Mouse (Mus musculus): ENCODE data around the gene Hmgb2. TPM values are rescaled to one million over a fixed set of nuclear protein-coding genes. Genes with fewer than 3 reads are reported as not detected.

Gene Hmgb2
- 671 and 721 TPM in 2 replicates for polyA plus RNA-seq (2016; fragmentation: Nextera tagmentation; extraction: Ambion mirVana)

DNA sequence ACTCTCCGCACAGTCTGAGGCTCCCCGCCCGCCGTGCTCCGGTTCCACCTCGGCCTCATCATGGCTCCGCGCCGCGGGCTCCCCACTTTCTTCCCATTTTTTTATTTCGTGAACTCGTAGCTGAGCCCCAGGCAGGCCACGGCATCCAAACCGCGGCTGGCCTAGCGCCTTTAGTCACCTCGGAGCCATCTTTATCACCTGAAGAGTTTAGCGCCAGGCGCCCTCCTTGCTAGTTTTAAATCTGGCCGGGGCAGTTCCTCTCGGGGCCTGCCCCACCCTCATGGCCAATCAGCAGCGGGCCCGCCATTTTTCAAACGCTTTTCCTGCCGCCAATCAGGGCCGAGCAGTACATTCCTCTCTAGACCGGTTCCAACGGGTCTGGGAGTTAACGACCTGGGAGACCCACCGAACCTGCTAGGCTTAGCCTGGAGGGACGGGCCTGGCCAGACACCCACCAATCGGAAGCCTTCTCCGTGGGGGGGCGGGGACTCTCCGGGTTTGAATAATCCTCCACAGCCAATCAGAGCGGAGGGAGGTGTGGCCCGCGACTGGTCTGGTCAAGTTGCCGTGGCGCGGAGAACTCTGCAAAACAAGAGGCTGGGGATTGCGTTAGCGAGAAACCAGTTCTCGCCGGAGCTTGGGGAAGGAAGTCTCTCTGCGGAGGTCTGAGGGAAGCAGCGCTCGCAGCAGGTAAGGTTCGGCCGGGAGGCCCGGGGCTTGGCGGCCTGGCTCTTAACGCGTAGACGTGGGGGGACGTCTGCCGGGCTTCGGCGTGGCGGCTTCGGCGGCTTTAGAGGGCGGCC lies at the start of gene Hmgb2:
Gene Hmgb2 (plus strand): TSS at position 592 of the 803 bp plus-strand sequence.
- Histone ChIP-seq H3K36me3 (replicated peaks) (peaks cover 43% of the 10 kb centered on the region), H3K4me1 (peaks cover 23% of the 10 kb centered on the region), H3K4me3 (peak within 1 kb of the TSS; percentile 91), H3K9me3 (no peaks in the 10 kb centered on the region), H3K27me3 (ENCODE audit: poor library complexity, severe bottlenecking) (no peaks in the 10 kb centered on the region), H3K27ac (peak within 1 kb of the TSS; percentile 100)
- peak; percentile 100 for DNase-seq (ENCODE audit: extremely low spot score, low spot score)
- WGBS = under 1% methylated on average over 63 of the region's 63 CpGs

DNA sequence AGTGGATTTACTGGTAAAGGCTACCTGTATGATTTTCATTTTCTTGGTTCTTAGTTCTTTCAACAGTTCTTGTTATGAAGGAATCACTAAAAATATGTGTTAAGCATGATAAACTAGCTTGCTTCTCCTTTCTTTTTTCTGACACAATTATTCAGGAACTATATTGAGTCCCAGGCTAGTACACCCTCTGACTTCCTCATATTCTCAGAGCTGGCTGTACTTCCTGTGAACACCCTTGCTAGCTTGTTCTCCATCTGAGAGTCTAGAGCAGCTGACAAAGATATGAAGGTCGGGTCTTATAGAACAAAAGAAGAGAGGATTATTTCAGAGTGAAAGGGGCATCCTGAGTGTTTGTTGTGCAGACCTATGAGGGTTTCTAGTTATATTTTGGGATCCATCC lies 48.9 kb upstream of the Hmgb2 start:
- 59% methylated on average over 1 of the region's 1 CpGs for WGBS
- no peaks in the 10 kb centered on the region for H3K9me3 ChIP-seq
- no peaks in the 10 kb centered on the region for H3K27me3 ChIP-seq (ENCODE audit: poor library complexity, severe bottlenecking)
- no peaks in the 10 kb centered on the region for H3K36me3 ChIP-seq (replicated peaks)
- DNase-seq (ENCODE audit: extremely low spot score, low spot score) = no peak
- H3K27ac ChIP-seq = no peak overlapping the region
- no peak overlapping the region for H3K4me3 ChIP-seq
- H3K4me1 ChIP-seq = no peaks in the 10 kb centered on the region

DNA sequence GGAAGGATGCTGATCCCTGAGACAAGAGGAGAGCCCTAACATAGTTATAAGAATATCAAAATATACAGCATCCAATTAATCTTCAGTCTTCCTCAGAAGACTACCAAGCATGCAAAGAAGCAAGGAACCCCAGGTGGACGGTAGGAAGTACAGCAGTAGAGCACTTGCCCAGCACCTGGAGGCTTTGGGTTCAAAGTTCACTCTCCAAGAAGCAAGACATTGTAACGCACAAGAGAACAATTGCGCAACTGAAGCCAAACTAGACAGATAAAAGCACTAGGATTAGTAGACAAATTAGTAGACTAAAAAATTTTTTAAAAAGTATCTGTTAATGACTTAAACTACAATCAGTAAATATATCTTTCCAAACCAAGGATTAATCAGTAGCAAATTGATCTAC lies 48.0 kb upstream of the Hmgb2 start:
- no peaks in the 10 kb centered on the region for H3K9me3 ChIP-seq
- no peaks in the 10 kb centered on the region for H3K27me3 ChIP-seq (ENCODE audit: poor library complexity, severe bottlenecking)
- no peak for DNase-seq (ENCODE audit: extremely low spot score, low spot score)
- H3K27ac ChIP-seq = no peak overlapping the region
- 90% methylated on average over 3 of the region's 3 CpGs for WGBS
- no peaks in the 10 kb centered on the region for H3K4me1 ChIP-seq
- no peaks in the 10 kb centered on the region for H3K36me3 ChIP-seq (replicated peaks)
- no peak overlapping the region for H3K4me3 ChIP-seq

DNA sequence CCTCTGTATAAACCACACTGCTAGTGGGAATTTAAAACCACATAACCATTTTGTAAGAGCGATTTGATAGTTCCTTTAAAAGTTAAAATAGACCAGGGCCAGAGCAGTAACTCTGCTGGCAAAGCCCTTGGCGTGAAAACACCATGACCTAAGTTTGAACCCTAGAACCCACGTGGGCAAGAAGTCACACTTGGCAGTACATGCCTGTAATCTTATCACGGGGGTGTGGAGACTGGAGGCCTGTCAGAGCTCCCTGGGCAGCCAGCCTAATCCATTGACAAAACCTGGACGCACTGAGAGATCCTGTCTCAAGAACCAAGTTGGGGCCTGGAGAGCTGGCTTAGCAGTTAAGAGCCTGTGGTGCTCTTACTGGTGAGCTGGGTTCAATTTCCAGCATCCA lies 43.1 kb upstream of the Hmgb2 start:
- H3K9me3 ChIP-seq = no peaks in the 10 kb centered on the region
- DNase-seq (ENCODE audit: extremely low spot score, low spot score) = no peak
- no peaks in the 10 kb centered on the region for H3K4me1 ChIP-seq
- WGBS = 68% methylated on average over 5 of the region's 5 CpGs
- no peak overlapping the region for H3K4me3 ChIP-seq
- H3K27ac ChIP-seq = no peak overlapping the region
- H3K36me3 ChIP-seq (replicated peaks) = no peaks in the 10 kb centered on the region
- no peaks in the 10 kb centered on the region for H3K27me3 ChIP-seq (ENCODE audit: poor library complexity, severe bottlenecking)

DNA sequence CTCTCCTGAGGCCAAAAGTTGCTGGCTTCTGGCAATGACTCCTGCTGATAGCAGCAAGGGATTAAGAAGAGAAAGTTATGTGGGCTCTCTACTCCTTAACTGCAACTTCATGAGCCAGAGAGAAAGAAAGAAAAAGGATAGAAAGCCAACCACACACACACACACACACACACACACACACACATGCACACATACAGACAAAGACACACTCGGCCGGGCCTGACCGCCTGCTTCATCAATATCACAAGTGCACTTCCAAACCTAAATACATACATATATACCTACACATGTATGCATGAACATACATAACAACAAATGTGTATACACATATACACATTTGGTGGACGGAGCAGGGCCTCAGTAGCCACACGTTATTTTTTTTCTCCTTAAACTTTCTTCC lies 40.8 kb upstream of the Hmgb2 start:
- WGBS = 96% methylated on average over 5 of the region's 5 CpGs
- no peaks in the 10 kb centered on the region for H3K4me1 ChIP-seq
- H3K9me3 ChIP-seq = no peaks in the 10 kb centered on the region
- no peak overlapping the region for H3K4me3 ChIP-seq
- H3K27ac ChIP-seq = no peak overlapping the region
- no peak for DNase-seq (ENCODE audit: extremely low spot score, low spot score)
- H3K27me3 ChIP-seq (ENCODE audit: poor library complexity, severe bottlenecking) = no peaks in the 10 kb centered on the region
- H3K36me3 ChIP-seq (replicated peaks) = no peaks in the 10 kb centered on the region

DNA sequence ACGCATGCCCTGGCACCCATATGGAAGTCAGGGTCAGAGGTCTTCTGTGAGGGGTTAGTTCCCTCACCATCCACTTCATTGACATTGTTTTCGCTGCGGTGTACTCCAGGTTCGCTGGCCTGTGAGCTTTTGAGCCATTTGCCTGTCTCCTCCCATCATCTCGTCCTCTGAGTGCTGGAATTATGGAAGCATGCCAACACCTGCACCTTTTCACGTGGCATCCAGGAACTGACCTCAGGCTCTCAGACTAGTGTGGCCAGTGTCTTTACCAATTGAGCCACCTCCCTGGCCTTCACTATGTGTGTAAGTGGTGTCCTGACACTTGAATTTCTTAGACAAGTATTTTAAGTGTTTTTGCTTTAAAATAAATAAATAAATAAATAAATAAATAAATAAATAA lies 38.0 kb upstream of the Hmgb2 start:
- no peaks in the 10 kb centered on the region for H3K27me3 ChIP-seq (ENCODE audit: poor library complexity, severe bottlenecking)
- no peaks in the 10 kb centered on the region for H3K9me3 ChIP-seq
- H3K27ac ChIP-seq = no peak overlapping the region
- H3K4me3 ChIP-seq = no peak overlapping the region
- WGBS = 84% methylated on average over 6 of the region's 6 CpGs
- DNase-seq (ENCODE audit: extremely low spot score, low spot score) = no peak
- no peaks in the 10 kb centered on the region for H3K36me3 ChIP-seq (replicated peaks)
- H3K4me1 ChIP-seq = no peaks in the 10 kb centered on the region

DNA sequence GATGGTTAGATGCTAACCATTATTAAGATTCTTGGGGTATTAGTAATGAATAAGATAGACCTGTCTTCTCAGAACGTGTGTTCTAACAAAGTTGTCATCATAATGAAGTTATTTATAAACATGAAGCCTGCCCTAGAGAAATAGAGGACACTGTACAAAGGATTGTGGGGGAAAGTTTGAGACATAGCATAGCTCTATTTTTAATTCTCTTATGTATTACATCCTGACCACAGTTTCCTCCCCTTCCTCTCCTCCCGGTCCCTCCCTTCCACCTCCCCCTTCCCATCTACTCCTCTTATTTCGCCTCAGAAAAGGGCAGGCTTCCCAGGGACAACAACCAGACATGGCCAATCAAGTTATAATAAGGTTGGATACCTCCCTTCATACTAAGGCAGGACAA lies 33.3 kb upstream of the Hmgb2 start:
- no peak overlapping the region for H3K27ac ChIP-seq
- no peak overlapping the region for H3K4me3 ChIP-seq
- DNase-seq (ENCODE audit: extremely low spot score, low spot score) = no peak
- H3K27me3 ChIP-seq (ENCODE audit: poor library complexity, severe bottlenecking) = no peaks in the 10 kb centered on the region
- H3K9me3 ChIP-seq = no peaks in the 10 kb centered on the region
- H3K36me3 ChIP-seq (replicated peaks) = peaks cover 37% of the 10 kb centered on the region
- WGBS = 85% methylated on average over 3 of the region's 3 CpGs
- H3K4me1 ChIP-seq = no peaks in the 10 kb centered on the region

DNA sequence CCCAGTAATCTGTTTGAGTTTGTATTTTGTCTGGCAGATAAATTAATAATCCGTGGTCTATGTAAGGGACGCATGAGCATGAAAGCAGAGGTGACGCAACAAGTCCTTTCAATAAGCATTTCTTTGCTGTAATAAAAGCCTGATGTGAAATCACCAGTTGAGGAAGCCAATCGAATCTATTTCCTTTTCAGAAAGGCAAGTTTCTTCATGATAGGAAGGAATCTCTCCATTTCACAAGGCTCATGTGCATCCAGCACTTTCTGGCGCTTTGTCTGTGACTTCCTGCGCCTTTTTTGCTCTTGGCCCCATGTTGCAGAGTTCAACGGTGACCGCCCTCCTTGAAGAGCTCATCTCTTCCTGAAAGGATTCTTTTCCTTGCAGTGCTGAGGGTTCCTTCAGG lies 32.0 kb upstream of the Hmgb2 start:
- Histone ChIP-seq H3K4me3 (no peak overlapping the region), H3K9me3 (no peaks in the 10 kb centered on the region), H3K27me3 (ENCODE audit: poor library complexity, severe bottlenecking) (no peaks in the 10 kb centered on the region), H3K27ac (no peak overlapping the region), H3K4me1 (no peaks in the 10 kb centered on the region), H3K36me3 (replicated peaks) (peaks cover 50% of the 10 kb centered on the region)
- WGBS = 94% methylated on average over 8 of the region's 8 CpGs
- DNase-seq (ENCODE audit: extremely low spot score, low spot score) = no peak

DNA sequence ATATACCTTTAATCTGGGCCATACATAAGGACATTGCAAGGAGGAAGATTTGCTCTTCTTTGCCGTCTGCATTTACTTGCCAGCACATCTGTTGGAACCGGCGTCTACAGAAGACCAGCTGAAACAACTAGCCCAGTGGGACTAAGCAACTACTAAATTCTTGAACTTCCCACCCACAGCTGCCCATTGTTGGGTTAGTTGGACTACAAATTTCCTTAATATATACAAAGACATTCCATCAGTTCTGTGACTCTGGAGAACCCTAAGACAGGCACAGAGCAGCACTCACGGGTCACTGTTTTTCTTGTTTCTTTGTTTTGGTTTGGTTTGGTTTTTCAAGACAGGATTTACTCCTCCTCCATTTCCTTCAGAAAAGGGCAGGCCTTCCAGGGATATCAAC lies 31.1 kb upstream of the Hmgb2 start:
- Histone ChIP-seq H3K9me3 (no peaks in the 10 kb centered on the region), H3K27me3 (ENCODE audit: poor library complexity, severe bottlenecking) (no peaks in the 10 kb centered on the region), H3K27ac (no peak overlapping the region), H3K4me1 (peaks cover 6% of the 10 kb centered on the region), H3K36me3 (replicated peaks) (peaks cover 59% of the 10 kb centered on the region), H3K4me3 (no peak overlapping the region)
- no peak for DNase-seq (ENCODE audit: extremely low spot score, low spot score)
- WGBS = 83% methylated on average over 4 of the region's 4 CpGs

DNA sequence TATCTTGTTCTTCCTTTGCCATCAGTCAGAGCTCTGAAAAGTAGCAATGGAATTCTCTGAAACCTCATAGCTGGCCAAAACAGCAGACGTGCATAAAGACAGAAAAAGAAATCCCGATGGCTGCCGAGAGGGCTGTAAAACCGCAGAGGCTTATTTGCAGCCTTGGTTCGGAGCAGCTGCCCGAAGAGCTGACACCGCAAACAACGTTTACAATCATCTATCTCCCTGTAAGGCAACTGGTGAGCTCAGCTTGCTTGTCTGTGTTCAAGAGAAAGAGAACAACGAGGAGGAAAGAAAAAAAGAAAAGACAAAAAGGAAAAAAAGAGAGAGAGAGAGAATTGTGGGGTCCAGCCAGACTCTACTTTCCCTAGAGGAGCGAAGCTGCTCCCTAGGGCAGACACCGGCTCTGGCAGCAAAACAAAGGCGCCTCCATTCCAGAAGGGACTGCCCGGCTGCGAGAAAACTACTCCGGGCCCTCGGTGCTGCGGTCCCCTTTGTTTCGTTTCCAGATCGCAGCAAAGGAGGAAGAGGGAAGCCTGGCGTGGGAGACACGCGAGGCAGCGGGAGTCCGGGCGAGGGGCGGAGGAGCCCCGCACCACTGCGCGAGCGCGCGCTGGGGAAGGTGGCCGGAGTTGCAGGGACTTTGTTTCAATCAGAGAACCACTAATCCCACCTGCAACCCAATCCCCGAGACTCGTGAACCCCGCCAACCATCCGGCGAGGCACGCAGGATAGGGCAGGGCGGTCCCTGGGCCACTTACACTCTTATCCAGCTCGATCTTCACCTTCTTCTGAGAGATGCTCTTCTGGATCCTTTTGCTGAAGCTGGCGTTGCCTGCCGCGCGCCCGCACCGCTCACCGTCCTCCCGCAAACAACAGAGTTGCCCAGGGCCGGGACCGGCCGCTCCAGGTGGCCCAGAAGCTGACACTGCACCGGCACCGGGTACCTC lies 24.9 kb upstream of the Hmgb2 start:
- peaks cover 14% of the 10 kb centered on the region for H3K4me1 ChIP-seq
- WGBS = under 1% methylated on average over 54 of the region's 54 CpGs
- no peaks in the 10 kb centered on the region for H3K27me3 ChIP-seq (ENCODE audit: poor library complexity, severe bottlenecking)
- H3K27ac ChIP-seq = peak overlapping the region; percentile 99
- peaks cover 39% of the 10 kb centered on the region for H3K36me3 ChIP-seq (replicated peaks)
- no peaks in the 10 kb centered on the region for H3K9me3 ChIP-seq
- DNase-seq (ENCODE audit: extremely low spot score, low spot score) = peak; percentile 74
- peak overlapping the region; percentile 98 for H3K4me3 ChIP-seq

DNA sequence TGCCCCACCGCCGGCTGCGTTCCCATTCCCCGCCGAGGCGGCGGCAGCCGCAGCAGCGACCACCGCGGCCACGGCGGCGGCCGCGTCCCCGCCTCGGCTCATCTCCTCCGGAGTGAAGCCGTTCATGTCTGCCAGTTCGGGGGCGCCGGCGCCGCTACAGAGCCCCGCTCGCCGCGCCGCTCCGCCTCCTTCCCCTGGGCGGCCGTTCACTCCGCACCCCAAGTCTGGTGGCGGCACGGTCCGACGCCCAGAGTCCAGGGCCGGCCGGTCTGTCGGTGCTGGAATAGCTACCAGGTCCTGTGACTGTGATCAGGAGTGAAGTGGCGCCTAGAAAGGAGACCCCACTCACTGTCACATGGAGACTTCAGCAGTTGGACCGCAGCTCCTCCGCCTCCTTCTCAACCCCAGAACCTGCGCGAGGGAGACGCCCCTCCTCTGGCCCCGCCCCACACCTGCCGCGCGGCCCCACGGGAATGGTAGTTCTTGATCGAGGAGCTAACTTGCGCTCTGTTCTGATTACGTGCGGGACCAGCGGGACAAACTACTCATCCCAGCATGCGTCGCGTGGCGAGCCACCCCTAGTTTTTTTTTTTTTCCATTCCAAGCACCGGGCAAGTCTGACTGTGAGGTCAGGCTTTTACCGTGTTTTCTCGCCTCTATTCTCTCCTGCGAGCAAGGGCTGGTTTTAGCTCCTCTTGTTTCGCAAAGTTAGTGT lies 24.1 kb upstream of the Hmgb2 start, which contains the start of gene Sap30:
Gene Sap30 (minus strand): TSS at position 420 of the 715 bp plus-strand sequence.
- WGBS = under 1% methylated on average over 66 of the region's 66 CpGs
- Histone ChIP-seq H3K4me3 (peak within 1 kb of the TSS; percentile 98), H3K36me3 (replicated peaks) (peaks cover 33% of the 10 kb centered on the region), H3K27me3 (ENCODE audit: poor library complexity, severe bottlenecking) (no peaks in the 10 kb centered on the region), H3K9me3 (no peaks in the 10 kb centered on the region), H3K4me1 (peaks cover 14% of the 10 kb centered on the region), H3K27ac (peak within 1 kb of the TSS; percentile 99)
- DNase-seq (ENCODE audit: extremely low spot score, low spot score) = peak; percentile 99

DNA sequence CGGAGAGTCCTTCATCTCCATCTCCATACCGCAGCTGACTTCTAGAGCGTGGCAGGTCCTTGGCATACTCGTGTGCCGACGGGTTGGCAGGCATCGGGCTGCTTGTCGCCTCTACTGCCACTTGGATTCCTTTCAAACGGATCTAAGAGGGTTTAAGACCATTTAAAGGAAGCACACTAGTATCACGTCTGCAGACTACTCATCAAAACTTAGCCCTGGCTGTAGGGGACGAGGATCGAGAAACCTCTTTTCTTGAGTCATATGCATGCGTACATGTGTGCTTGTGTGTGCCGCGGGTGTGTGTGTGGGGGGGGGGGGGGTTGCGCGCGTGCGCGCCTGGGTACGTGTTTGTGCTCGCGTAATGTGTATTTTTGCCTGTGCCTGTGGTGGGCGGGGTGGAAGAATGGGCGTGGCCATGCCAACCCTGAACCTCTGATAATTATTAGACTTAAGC lies 23.4 kb upstream of the Hmgb2 start:
- DNase-seq (ENCODE audit: extremely low spot score, low spot score) = peak; percentile 82
- Histone ChIP-seq H3K4me1 (peaks cover 14% of the 10 kb centered on the region), H3K36me3 (replicated peaks) (peaks cover 25% of the 10 kb centered on the region), H3K27me3 (ENCODE audit: poor library complexity, severe bottlenecking) (no peaks in the 10 kb centered on the region), H3K27ac (peak overlapping the region; percentile 99), H3K4me3 (peak overlapping the region; percentile 98), H3K9me3 (no peaks in the 10 kb centered on the region)
- WGBS = under 1% methylated on average over 25 of the region's 25 CpGs

All from forebrain, embryonic 10.5 days (tissue).